Mouse (Mus musculus): Measurements from ENCODE around the gene Kdelc1. TPM values are rescaled to one million over a fixed set of nuclear protein-coding genes. Genes with fewer than 3 reads are reported as not detected.

The Kdelc1 gene
- polyA plus RNA-seq, 1 experiment from 2014 or later: 45.6 TPM

DNA sequence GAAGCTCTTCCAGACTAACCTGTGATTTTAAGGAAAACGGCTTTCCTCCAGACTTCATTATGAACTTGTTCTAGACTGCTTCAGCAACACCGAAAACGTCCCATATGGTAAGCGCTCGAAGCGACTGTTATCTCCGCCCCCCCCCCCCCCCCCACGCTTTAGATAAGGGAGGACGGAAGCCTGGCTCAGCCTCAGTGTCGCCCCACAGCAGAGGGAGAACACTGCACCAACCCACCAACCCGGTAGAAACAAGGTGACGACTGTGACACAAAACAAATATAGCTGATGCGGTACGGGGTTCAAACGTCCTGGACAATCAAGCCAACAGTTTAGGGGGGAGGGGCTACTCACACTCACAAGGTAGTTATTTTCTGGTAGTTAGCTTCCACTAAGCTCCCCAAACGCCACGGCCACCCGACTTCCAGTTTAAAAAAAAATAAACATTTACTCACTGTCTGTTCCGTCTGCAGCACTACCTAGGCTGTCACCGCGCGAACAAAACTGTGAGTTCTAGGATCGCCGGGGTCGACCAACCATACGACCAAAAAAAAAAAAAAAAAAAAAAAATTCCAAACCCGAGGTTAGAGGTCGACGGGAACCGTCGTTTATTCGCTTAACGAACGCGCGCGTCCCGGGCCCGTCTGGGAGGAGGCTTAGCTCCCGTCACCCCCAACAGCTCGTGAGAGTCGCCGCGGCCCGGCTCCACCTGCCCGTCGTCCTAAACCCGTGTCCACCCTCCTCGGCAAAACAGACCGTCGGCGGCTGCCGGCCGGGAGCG is 17.0 kb downstream of the Kdelc1 start:
- peaks cover 5% of the 10 kb centered on the region; the same call in 1 of the 2 replicates for H3K4me1 ChIP-seq (ENCODE audit: control insufficient read depth, insufficient read depth, low read length)
- H3K9me3 ChIP-seq (ENCODE audit: control insufficient read depth, low read length): no peaks in the 10 kb centered on the region
- peak overlapping the region; percentile 93 for H3K27ac ChIP-seq (ENCODE audit: low read length)
- peak; percentile 82 for ATAC-seq
- no peaks in the 10 kb centered on the region for H3K27me3 ChIP-seq (replicated peaks; ENCODE audit: control insufficient read depth, insufficient read depth, low read length)
- peak overlapping the region; percentile 60 for H3K4me2 ChIP-seq (ENCODE audit: low read depth, low read length)
- peak overlapping the region; percentile 89 for H3K9ac ChIP-seq (ENCODE audit: low read depth, low read length)
- 0 out of 2 replicates have a peak, but pooled peaks cover 4% of the 10 kb centered on the region for H3K36me3 ChIP-seq (ENCODE audit: control insufficient read depth, insufficient read depth, low read length)
- H3K4me3 ChIP-seq (ENCODE audit: low read length): peak overlapping the region; percentile 89
- WGBS: under 1% methylated on average over 54 of the region's 55 CpGs

DNA sequence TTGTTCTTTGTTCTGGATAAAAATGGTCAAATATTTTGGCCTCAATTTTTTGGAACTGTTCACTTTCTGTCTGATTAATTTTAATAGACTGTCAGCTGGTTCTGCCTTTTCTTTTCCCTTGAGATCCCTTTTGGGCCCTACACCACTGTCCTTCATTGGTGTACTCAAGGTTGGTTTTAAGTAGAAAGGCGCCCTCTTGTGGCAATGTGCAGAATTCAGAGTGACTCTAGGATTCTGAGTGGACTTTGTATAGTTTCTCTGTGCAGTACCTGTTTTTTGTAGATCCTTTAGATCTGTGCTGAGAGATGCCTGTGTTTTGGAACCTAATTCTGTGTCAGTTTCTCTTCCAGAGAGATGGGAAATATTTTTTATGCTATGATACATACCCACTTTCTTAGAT is 54.0 kb downstream of the Kdelc1 start:
- 3% methylated on average over 1 of the region's 1 CpGs for WGBS
- Histone ChIP-seq H3K4me3 (ENCODE audit: low read length) (no peak overlapping the region), H3K4me2 (ENCODE audit: low read depth, low read length) (no peak overlapping the region), H3K4me1 (ENCODE audit: control insufficient read depth, insufficient read depth, low read length) (no peaks in the 10 kb centered on the region), H3K9me3 (ENCODE audit: control insufficient read depth, low read length) (no peaks in the 10 kb centered on the region), H3K27me3 (replicated peaks; ENCODE audit: control insufficient read depth, insufficient read depth, low read length) (no peaks in the 10 kb centered on the region), H3K27ac (ENCODE audit: low read length) (no peak overlapping the region), H3K36me3 (ENCODE audit: control insufficient read depth, insufficient read depth, low read length) (no peaks in the 10 kb centered on the region), H3K9ac (ENCODE audit: low read depth, low read length) (no peak overlapping the region)
- ATAC-seq: 0 out of 2 replicates have a peak, but pooled peaks have one; percentile 44

DNA sequence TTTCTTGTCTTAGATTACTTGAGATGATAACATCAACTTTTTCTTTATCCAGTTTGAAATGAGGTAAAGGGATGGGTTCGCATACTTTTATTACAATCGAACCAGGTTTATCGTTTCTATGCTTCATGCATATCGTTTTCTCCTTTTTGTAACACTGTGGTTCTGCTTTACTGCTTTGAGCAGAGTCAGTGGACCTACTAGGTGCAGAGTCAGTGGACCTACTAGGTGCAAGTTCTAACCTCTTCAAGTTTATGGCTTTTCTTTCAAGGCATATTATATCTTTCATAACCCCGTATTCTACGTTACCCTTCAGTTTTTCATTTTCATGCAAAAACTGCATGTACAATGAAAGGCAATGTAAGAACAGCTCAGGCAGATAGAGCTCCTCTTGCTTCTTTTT is 55.2 kb downstream of the Kdelc1 start:
- H3K4me3 ChIP-seq (ENCODE audit: low read length): no peak overlapping the region
- H3K27ac ChIP-seq (ENCODE audit: low read length): no peak overlapping the region
- H3K4me1 ChIP-seq (ENCODE audit: control insufficient read depth, insufficient read depth, low read length): no peaks in the 10 kb centered on the region
- no peak for ATAC-seq
- H3K36me3 ChIP-seq (ENCODE audit: control insufficient read depth, insufficient read depth, low read length): no peaks in the 10 kb centered on the region
- H3K4me2 ChIP-seq (ENCODE audit: low read depth, low read length): no peak overlapping the region
- no peaks in the 10 kb centered on the region for H3K9me3 ChIP-seq (ENCODE audit: control insufficient read depth, low read length)
- 92% methylated on average over 6 of the region's 6 CpGs for WGBS
- no peak overlapping the region for H3K9ac ChIP-seq (ENCODE audit: low read depth, low read length)
- H3K27me3 ChIP-seq (replicated peaks; ENCODE audit: control insufficient read depth, insufficient read depth, low read length): no peaks in the 10 kb centered on the region

DNA sequence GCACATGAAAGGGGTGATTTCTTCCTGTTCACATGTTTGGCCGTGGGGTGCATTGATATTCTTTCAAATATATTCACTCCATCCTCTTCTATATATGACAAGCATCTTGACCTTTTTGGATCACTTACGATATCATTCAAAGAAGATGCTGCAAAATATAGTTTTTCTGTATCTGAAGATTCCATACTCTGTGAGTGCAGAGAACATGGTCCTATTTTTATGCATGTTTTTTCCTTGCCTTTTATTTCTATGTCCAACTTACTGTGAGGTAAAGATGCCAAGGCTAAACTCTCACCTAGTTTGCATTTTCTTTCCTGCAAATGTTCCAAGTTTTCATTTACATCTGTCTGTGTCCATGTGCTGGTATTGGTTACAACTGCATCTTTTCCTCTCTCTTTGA is 56.8 kb downstream of the Kdelc1 start, which contains the start of gene Gm8251:
Gm8251 (minus strand) TSS at position 101 of the 400 bp plus-strand sequence.
- Histone ChIP-seq H3K4me3 (ENCODE audit: low read length) (no peak within 1 kb of the TSS), H3K27me3 (replicated peaks; ENCODE audit: control insufficient read depth, insufficient read depth, low read length) (no peaks in the 10 kb centered on the region), H3K9ac (ENCODE audit: low read depth, low read length) (no peak within 1 kb of the TSS), H3K4me1 (ENCODE audit: control insufficient read depth, insufficient read depth, low read length) (no peaks in the 10 kb centered on the region), H3K9me3 (ENCODE audit: control insufficient read depth, low read length) (no peaks in the 10 kb centered on the region), H3K27ac (ENCODE audit: low read length) (no peak within 1 kb of the TSS), H3K36me3 (ENCODE audit: control insufficient read depth, insufficient read depth, low read length) (no peaks in the 10 kb centered on the region), H3K4me2 (ENCODE audit: low read depth, low read length) (no peak within 1 kb of the TSS)
- ATAC-seq: no peak
- 86% methylated on average over 2 of the region's 2 CpGs for WGBS

DNA sequence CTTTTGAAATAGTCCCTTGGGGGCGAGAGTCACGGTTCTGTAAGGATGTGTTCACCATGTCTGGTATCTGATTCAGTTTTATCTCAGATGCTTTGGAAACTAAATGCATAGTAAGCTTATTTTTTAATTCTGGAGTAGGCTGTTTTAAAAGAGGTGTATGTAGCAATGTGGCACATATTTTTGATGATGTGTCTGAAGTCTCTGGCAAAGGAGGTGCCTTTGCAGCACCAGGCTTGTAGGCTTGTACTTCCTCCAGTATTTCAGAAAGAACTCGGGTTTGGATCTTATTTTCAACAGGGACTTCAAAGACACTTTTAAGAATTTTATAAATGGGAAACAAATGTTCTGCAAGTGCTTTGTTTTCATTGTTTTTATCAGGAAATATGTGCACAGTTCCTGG is 60.8 kb downstream of the Kdelc1 start:
- no peaks in the 10 kb centered on the region for H3K9me3 ChIP-seq (ENCODE audit: control insufficient read depth, low read length)
- no peak for ATAC-seq
- H3K27ac ChIP-seq (ENCODE audit: low read length): no peak overlapping the region
- WGBS: 86% methylated on average over 3 of the region's 3 CpGs
- no peaks in the 10 kb centered on the region for H3K4me1 ChIP-seq (ENCODE audit: control insufficient read depth, insufficient read depth, low read length)
- H3K27me3 ChIP-seq (replicated peaks; ENCODE audit: control insufficient read depth, insufficient read depth, low read length): no peaks in the 10 kb centered on the region
- no peak overlapping the region for H3K4me3 ChIP-seq (ENCODE audit: low read length)
- no peak overlapping the region for H3K9ac ChIP-seq (ENCODE audit: low read depth, low read length)
- H3K36me3 ChIP-seq (ENCODE audit: control insufficient read depth, insufficient read depth, low read length): no peaks in the 10 kb centered on the region
- H3K4me2 ChIP-seq (ENCODE audit: low read depth, low read length): no peak overlapping the region

Other genes starting within 250 kb of the Kdelc1 start
- 51.1 and 52.8 TPM in 2 replicates for gene Tpp2, start 185.2 kb downstream of the Kdelc1 start, polyA plus RNA-seq (2015; fragmentation: Nextera tagmentation; extraction: Ambion mirVana)
- 0.33 and 0.49 TPM in 2 replicates for gene Mettl21c, start 98.8 kb downstream of the Kdelc1 start, polyA plus RNA-seq (2015; fragmentation: Nextera tagmentation; extraction: Ambion mirVana)
- gene Gm8251, start 56.9 kb downstream of the Kdelc1 start, polyA plus RNA-seq (2015; fragmentation: Nextera tagmentation; extraction: Ambion mirVana): 0.06 TPM in 1 of 2 replicates, not detected in the other
- gene Tex30, start 16.4 kb downstream of the Kdelc1 start, polyA plus RNA-seq (2015; fragmentation: Nextera tagmentation; extraction: Ambion mirVana): 58.4 and 71.5 TPM in 2 replicates
- 15.2 and 17.1 TPM in 2 replicates for gene Bivm, start 149 bp upstream of the Kdelc1 start, polyA plus RNA-seq (2015; fragmentation: Nextera tagmentation; extraction: Ambion mirVana)
- gene Ercc5, start 28.9 kb upstream of the Kdelc1 start, polyA plus RNA-seq (2015; fragmentation: Nextera tagmentation; extraction: Ambion mirVana): 10.5 and 12.0 TPM in 2 replicates
- not detected in 2 replicates for gene Mettl21e, start 100.2 kb upstream of the Kdelc1 start, polyA plus RNA-seq (2015; fragmentation: Nextera tagmentation; extraction: Ambion mirVana)

All from intestine, embryonic 16.5 days (tissue).